In the genomic region with DNA sequence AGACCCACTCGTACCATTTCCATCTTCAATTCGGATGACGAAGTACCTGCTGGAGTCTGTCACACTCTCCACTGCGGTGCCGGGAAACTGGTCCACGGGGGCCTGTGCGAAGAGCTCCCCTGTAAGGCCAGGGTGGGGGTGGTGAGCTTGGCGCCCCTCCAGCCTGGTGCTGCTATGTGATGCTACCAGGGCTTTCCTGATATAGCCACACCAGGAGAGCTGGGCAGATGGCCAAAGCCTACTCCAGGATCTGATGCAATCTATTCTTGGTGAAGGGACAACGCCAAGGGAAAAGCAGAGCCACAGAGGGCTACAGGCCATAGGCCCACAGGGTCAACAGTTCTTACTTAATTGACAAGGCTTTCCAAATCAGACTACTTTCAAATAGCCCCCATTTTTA, we compare ENCODE assay signal across 8 mouse cellular contexts. TPM values are rescaled to one million over a fixed set of nuclear protein-coding genes. Genes with fewer than 3 reads are reported as not detected.
A peak's percentile ranks its signal among the peaks of the same experiment; 100 is the strongest.
DNase-seq lines count a peak whose midpoint lies in the region; ATAC-seq lines count a peak whose summit lies in the region.

No protein-coding gene starts in this region.

- ATAC-seq in heart, embryonic 11.5 days (replicated peaks; ENCODE audit: insufficient number of reproducible peaks, low FRiP score, low TSS enrichment): no peak
- ATAC-seq in lung, embryonic 16.5 days (ENCODE audit: low read depth): no peak

- H3K4me1 ChIP-seq in heart, embryonic 11.5 days (ENCODE audit: control insufficient read depth, insufficient read depth, low read length): peaks cover 37% of the 10 kb centered on the region
- peaks cover 21% of the 10 kb centered on the region for H3K4me1 ChIP-seq in lung, embryonic 16.5 days (replicated peaks; ENCODE audit: control insufficient read depth, insufficient read depth, low read length)

- no peak overlapping the region for H3K4me2 ChIP-seq in heart, embryonic 11.5 days
- no peak overlapping the region for H3K4me2 ChIP-seq in lung, embryonic 16.5 days (ENCODE audit: low read depth, low read length)

- H3K9me3 ChIP-seq in heart, embryonic 11.5 days (replicated peaks; ENCODE audit: control insufficient read depth, low read length): no peaks in the 10 kb centered on the region
- no peaks in the 10 kb centered on the region for H3K9me3 ChIP-seq in lung, embryonic 16.5 days (ENCODE audit: control insufficient read depth, low read length)

- WGBS in heart, embryonic 11.5 days (ENCODE audit: insufficient replicate concordance): 69% methylated on average over 9 of the region's 9 CpGs
- 56% methylated on average over 9 of the region's 9 CpGs for WGBS in lung, embryonic 16.5 days

- H3K4me3 ChIP-seq in heart, embryonic 11.5 days (ENCODE audit: low read depth, low read length): no peak overlapping the region
- H3K4me3 ChIP-seq in lung, embryonic 16.5 days (ENCODE audit: low read length): no peak overlapping the region

- DNase-seq in adrenal gland, postnatal 10 days: peak; percentile 79
- no peak for DNase-seq in adrenal gland, postnatal 4 days (ENCODE audit: low spot score in 2 of 2)
- DNase-seq in brain, adult 2 months (ENCODE audit: low read depth, low spot score): peak; percentile 91
- DNase-seq in thymus, postnatal 14 days: no peak
- DNase-seq in urinary bladder, adult 2 months (ENCODE audit: low spot score): no peak
- no peak for DNase-seq in urinary bladder, postnatal 4 days (ENCODE audit: low spot score in 2 of 2)

- H3K27me3 ChIP-seq in heart, embryonic 11.5 days (ENCODE audit: control insufficient read depth, insufficient read depth, low read length): no peaks in the 10 kb centered on the region
- no peaks in the 10 kb centered on the region for H3K27me3 ChIP-seq in lung, embryonic 16.5 days (ENCODE audit: control insufficient read depth, insufficient read depth, low read depth, low read length)

- H3K27ac ChIP-seq in heart, embryonic 11.5 days (ENCODE audit: low read depth, low read length): 0 out of 2 replicates have a peak overlapping the region, but pooled peaks have one; percentile 51
- no peak overlapping the region for H3K27ac ChIP-seq in lung, embryonic 16.5 days (ENCODE audit: low read length)

- H3K9ac ChIP-seq in heart, embryonic 11.5 days (ENCODE audit: low read depth, low read length): no peak overlapping the region
- peak overlapping the region; percentile 16; the same call in 1 of the 2 replicates for H3K9ac ChIP-seq in lung, embryonic 16.5 days (ENCODE audit: low read length)

- H3K36me3 ChIP-seq in heart, embryonic 11.5 days (ENCODE audit: control insufficient read depth, insufficient read depth, low read length): peaks cover 20% of the 10 kb centered on the region
- H3K36me3 ChIP-seq in lung, embryonic 16.5 days (ENCODE audit: control insufficient read depth, insufficient read depth, low read length): peaks cover 19% of the 10 kb centered on the region

RNA-seq across cellular contexts. Expression of a gene that starts 4.5 kb away (rescaled TPM):
- total RNA-seq in adrenal gland, postnatal 10 days (2021): 10 to 100 TPM; 54.5 to 57.1 TPM
- total RNA-seq in adrenal gland, postnatal 4 days (2021): 10 to 100 TPM; 66.0 to 69.1 TPM
- polyA plus RNA-seq in heart, embryonic 11.5 days (2014; fragmentation: Nextera tagmentation; extraction: Ambion mirVana): 34.4 and 41.9 TPM in 2 replicates
- 108 and 116 TPM in 2 replicates for polyA plus RNA-seq in lung, embryonic 16.5 days (2015; fragmentation: Nextera tagmentation; extraction: Ambion mirVana)
- polyA plus RNA-seq in urinary bladder, adult 2 months (2012; rRNA removed): 65.9 and 77.0 TPM in 2 replicates

RNA-seq across cellular contexts. Expression of a gene that starts 13.3 kb away (rescaled TPM):
- 10 to 100 TPM in 1 of 2 experiments, 1 to 10 TPM in 1; 6.7 to 13.2 TPM for total RNA-seq in adrenal gland, postnatal 10 days (2021)
- total RNA-seq in adrenal gland, postnatal 4 days (2021): 10 to 100 TPM; 16.3 to 24.0 TPM
- 4.5 and 4.7 TPM in 2 replicates for polyA plus RNA-seq in heart, embryonic 11.5 days (2014; fragmentation: Nextera tagmentation; extraction: Ambion mirVana)
- polyA plus RNA-seq in lung, embryonic 16.5 days (2015; fragmentation: Nextera tagmentation; extraction: Ambion mirVana): 5.3 and 5.5 TPM in 2 replicates
- polyA plus RNA-seq in urinary bladder, adult 2 months (2012; rRNA removed): 27.0 and 30.8 TPM in 2 replicates

RNA-seq across cellular contexts. Expression of a gene that starts 14.5 kb away (rescaled TPM):
- total RNA-seq in adrenal gland, postnatal 10 days (2021): not detected
- total RNA-seq in adrenal gland, postnatal 4 days (2021): under 1 TPM; 0.68 to 0.81 TPM
- polyA plus RNA-seq in heart, embryonic 11.5 days (2014; fragmentation: Nextera tagmentation; extraction: Ambion mirVana): 0.64 TPM in 1 of 2 replicates, not detected in the other
- polyA plus RNA-seq in lung, embryonic 16.5 days (2015; fragmentation: Nextera tagmentation; extraction: Ambion mirVana): 0.14 and 0.51 TPM in 2 replicates
- polyA plus RNA-seq in urinary bladder, adult 2 months (2012; rRNA removed): not detected in 2 replicates

Comparison
In these comparisons a context has a peak if more than half of its experiments do, and no peak if none do; other contexts are left out.
1. DNase-seq: peak in adrenal gland, postnatal 10 days (single experiment) and brain, adult 2 months (single experiment); none in adrenal gland, postnatal 4 days (0 of 2), thymus, postnatal 14 days (single experiment), urinary bladder, adult 2 months (single experiment) and urinary bladder, postnatal 4 days (0 of 2).